Mouse (Mus musculus) hindbrain, embryonic 15.5 days (tissue): ENCODE results near the gene Tuba1c. TPM values are rescaled to one million over a fixed set of nuclear protein-coding genes. Genes with fewer than 3 reads are reported as not detected.

Experiments used
- ATAC-seq: fragments of 200-750 bp; cut with Nextera tagmentation; 2 replicates; pipeline ENCODE4 v1.8.0; 2017; ENCODE audit warnings: low read depth, moderate number of reproducible peaks, moderate TSS enrichment; ENCODE audit not compliant: low FRiP score
- H3K27ac ChIP-seq: fragments of 300-500 bp; sonication (generic); replicated peaks from 2 replicates; pipeline ENCODE4 v1.5.1; 2015; ENCODE audit warnings: mild to moderate bottlenecking, inconsistent platforms
- H3K27me3 ChIP-seq: fragments of 300-500 bp; sonication (generic); 2 replicates; pipeline ENCODE4 v1.6.1; 2015; ENCODE audit warnings: control low read depth, inconsistent platforms
- H3K36me3 ChIP-seq: fragments of 300-500 bp; sonication (generic); 2 replicates; pipeline ENCODE4 v1.6.1; 2015; ENCODE audit warnings: control low read depth, inconsistent platforms
- H3K4me1 ChIP-seq: fragments of 300-500 bp; sonication (generic); replicated peaks from 2 replicates; pipeline ENCODE4 v1.6.1; 2015; ENCODE audit warnings: control low read depth, inconsistent platforms
- H3K4me2 ChIP-seq: fragments of 300-500 bp; sonication (generic); 2 replicates; pipeline ENCODE4 v1.6.1; 2015; ENCODE audit warnings: moderate library complexity, mild to moderate bottlenecking, inconsistent platforms
- H3K4me3 ChIP-seq: fragments of 300-500 bp; sonication (generic); 2 replicates; pipeline ENCODE4 v1.5.1; 2015; ENCODE audit warnings: mild to moderate bottlenecking, inconsistent platforms
- H3K9ac ChIP-seq: fragments of 300-500 bp; sonication (generic); 2 replicates; pipeline ENCODE4 v1.6.1; 2015; ENCODE audit warnings: inconsistent platforms
- H3K9me3 ChIP-seq: fragments of 300-500 bp; sonication (generic); 2 replicates; pipeline ENCODE4 v1.6.1; 2016; ENCODE audit warnings: control low read depth, inconsistent platforms
- WGBS: fragments of 180-500 bp; shearing (Covaris S2); methylation state at CpG from one replicate; pipeline ENCODE4 v1.1.7; 2015; 5-methylcytosine and 5-hydroxymethylcytosine counted together
- polyA plus RNA-seq: library from polyadenylated mRNA; unstranded; fragments of >200 nt; fragmentation: Nextera tagmentation; extraction: Ambion mirVana; gene quantifications from 2 replicates; pipeline ENCODE4 v1.2.1, GENCODE M21; 2015

Gene Tuba1c
- 22.5 and 25.3 TPM in 2 replicates for polyA plus RNA-seq

DNA sequence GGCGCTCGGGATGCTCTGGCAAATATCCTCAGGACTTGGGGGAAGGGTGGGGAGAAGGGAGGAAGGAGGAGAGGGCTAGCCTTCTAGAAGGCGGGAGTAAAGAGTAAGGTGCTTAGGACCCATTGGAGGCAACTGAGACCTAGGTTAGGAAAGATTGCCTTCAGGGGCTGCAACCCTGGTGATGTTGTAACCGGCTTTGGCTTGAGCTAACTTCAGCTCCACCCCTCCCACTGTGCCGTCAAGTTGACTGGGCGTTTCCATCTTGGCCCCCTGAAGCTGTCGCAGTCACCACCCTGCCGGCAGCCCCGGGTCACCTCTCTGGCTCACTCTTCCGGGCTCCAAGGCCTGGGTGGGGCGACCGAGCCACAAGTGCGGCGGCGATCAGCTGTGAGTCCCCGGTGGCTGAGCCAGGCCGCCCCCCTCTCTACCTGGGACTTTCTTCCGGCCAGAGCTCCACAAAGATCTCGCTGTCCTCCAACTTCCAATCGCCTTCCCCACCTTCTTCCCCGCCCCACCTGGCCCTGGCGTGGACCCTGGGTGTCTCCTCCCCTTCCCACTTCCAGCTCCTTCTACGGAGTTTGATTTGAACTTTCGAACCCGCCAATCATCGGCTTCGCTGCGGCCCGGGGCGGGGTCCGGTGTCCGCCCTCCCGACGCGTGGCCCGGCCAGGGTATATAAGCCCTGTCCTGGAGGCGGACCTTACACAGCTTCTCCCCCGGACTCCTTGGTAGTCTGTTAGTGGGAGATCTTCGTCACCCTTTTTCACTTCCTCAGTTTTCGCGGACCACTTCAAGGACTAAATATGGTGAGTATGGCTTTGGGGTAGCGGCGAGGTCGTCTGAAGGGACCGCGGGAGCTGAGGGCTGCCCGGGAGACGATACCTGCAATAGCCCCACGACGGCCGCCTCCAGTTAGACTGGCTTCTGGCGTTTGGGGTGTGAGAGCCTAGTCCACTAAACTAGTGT, at the start of gene Tuba1c:
Gene Tuba1c (plus strand): TSS at position 273 of the 966 bp plus-strand sequence.
- peak within 1 kb of the TSS; percentile 42 for H3K4me3 ChIP-seq
- H3K27ac ChIP-seq = no peak within 1 kb of the TSS
- peak within 1 kb of the TSS; percentile 68 for H3K4me2 ChIP-seq
- peaks cover 21% of the 10 kb centered on the region; the same call in 1 of the 2 replicates for H3K27me3 ChIP-seq
- H3K4me1 ChIP-seq = peaks cover 14% of the 10 kb centered on the region
- H3K9me3 ChIP-seq = no peaks in the 10 kb centered on the region
- no peaks in the 10 kb centered on the region for H3K36me3 ChIP-seq
- H3K9ac ChIP-seq = peak within 1 kb of the TSS; percentile 29
- 1% methylated on average over 51 of the region's 52 CpGs for WGBS
- ATAC-seq = peak; percentile 71

DNA sequence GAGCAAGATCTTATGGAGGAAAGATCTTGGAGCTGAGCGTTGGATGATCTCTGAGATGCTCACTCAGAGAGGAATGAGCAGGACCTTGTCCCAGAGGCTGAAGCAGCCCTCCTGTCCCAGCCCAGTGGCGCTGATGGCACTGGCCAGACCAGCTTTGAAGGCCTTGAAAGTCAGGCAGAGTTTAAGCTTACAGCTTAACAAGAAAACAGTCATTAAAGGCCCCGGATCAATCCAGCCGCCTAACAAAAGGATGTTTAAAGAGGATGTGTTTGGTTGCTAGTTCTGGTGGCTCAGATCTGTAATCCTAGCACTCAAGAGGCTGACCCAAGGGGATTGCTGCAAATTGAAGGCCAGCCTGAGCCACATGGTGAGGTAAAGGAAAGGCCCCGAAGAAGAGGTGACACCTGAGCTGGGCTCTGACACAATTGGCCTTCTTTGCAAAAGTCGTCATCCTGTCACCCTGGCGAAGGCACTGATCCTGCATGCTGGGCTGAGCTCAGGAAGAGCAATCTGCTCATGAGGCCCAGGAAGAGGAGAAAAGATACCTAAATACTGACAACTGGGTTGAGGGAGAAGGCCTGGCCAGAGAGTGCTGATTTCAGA, 49.6 kb upstream of the Tuba1c start:
- Histone ChIP-seq H3K4me2 (no peak overlapping the region), H3K27ac (peak overlapping the region; percentile 55), H3K4me1 (peaks cover 55% of the 10 kb centered on the region), H3K9me3 (no peaks in the 10 kb centered on the region), H3K9ac (no peak overlapping the region), H3K27me3 (no peaks in the 10 kb centered on the region), H3K36me3 (no peaks in the 10 kb centered on the region), H3K4me3 (no peak overlapping the region)
- WGBS = 51% methylated on average over 7 of the region's 7 CpGs
- ATAC-seq = no peak

DNA sequence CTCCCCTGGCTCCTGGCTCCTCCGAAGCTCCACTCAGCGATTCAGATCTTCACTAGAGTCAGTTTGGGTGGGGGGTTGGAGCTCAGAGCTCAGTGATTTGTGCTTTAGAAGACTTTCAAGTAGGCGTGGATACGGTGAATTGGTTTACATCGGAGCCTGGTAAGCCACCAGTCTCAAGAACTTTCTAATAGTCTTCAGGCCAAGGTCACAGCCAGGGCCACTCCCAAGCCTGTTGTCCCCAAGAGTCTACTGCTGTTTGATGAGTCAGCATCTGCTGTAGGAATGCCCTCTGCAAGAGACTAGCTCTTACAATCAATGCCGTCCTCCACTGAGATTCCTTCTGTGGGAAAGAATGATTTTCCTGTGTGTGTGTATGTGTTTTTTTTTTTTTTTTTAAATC, 47.6 kb upstream of the Tuba1c start:
- Histone ChIP-seq H3K4me3 (no peak overlapping the region), H3K4me1 (peaks cover 58% of the 10 kb centered on the region), H3K27me3 (no peaks in the 10 kb centered on the region), H3K9ac (no peak overlapping the region), H3K9me3 (no peaks in the 10 kb centered on the region), H3K36me3 (no peaks in the 10 kb centered on the region), H3K27ac (peak overlapping the region; percentile 96), H3K4me2 (no peak overlapping the region; the same call in 1 of the 2 replicates)
- ATAC-seq = no peak
- WGBS = 65% methylated on average over 6 of the region's 6 CpGs

GRCm38 (mm10) chr15:98983431-98984081, 46.1 kb upstream of the Tuba1c start:
- peak overlapping the region; percentile 81 for H3K4me2 ChIP-seq
- H3K9me3 ChIP-seq = no peaks in the 10 kb centered on the region
- peak overlapping the region; percentile 43 for H3K4me3 ChIP-seq
- peak overlapping the region; percentile 96 for H3K27ac ChIP-seq
- H3K27me3 ChIP-seq = no peaks in the 10 kb centered on the region
- H3K9ac ChIP-seq = peak overlapping the region; percentile 70
- peaks cover 58% of the 10 kb centered on the region for H3K4me1 ChIP-seq
- ATAC-seq = peak; percentile 70
- WGBS = 7% methylated on average over 16 of the region's 16 CpGs
- H3K36me3 ChIP-seq = no peaks in the 10 kb centered on the region

DNA sequence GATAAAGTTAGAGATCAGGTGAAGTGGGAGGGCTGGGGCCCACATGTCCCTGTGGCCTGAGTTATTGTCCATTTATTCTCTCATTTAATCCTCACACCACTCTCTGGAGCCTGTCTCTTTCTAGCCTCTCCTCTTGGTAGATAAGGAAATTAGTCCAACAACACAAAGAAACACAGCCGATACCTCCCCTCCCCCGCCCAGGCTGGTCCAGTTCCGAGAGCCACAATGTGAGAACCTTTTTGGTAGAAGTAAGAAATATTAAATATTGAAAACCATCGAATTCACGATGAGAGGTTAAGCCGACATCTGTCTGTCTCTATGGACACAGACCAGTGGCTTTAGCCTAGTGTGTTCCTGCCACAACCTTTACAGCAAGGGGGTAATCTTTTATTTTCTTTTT, 45.0 kb upstream of the Tuba1c start:
- WGBS = 7% methylated on average over 6 of the region's 6 CpGs
- H3K36me3 ChIP-seq = no peaks in the 10 kb centered on the region
- H3K4me1 ChIP-seq = peaks cover 62% of the 10 kb centered on the region
- peak overlapping the region; percentile 96 for H3K27ac ChIP-seq
- peak overlapping the region; percentile 81 for H3K4me2 ChIP-seq
- no peaks in the 10 kb centered on the region for H3K9me3 ChIP-seq
- peak overlapping the region; percentile 70 for H3K9ac ChIP-seq
- no peak for ATAC-seq
- peak overlapping the region; percentile 43 for H3K4me3 ChIP-seq
- H3K27me3 ChIP-seq = no peaks in the 10 kb centered on the region

- H3K36me3 ChIP-seq = no peaks in the 10 kb centered on the region
These were observed 44.3 kb upstream of the Tuba1c start for GRCm38 (mm10) chr15:98985240-98985981.

DNA sequence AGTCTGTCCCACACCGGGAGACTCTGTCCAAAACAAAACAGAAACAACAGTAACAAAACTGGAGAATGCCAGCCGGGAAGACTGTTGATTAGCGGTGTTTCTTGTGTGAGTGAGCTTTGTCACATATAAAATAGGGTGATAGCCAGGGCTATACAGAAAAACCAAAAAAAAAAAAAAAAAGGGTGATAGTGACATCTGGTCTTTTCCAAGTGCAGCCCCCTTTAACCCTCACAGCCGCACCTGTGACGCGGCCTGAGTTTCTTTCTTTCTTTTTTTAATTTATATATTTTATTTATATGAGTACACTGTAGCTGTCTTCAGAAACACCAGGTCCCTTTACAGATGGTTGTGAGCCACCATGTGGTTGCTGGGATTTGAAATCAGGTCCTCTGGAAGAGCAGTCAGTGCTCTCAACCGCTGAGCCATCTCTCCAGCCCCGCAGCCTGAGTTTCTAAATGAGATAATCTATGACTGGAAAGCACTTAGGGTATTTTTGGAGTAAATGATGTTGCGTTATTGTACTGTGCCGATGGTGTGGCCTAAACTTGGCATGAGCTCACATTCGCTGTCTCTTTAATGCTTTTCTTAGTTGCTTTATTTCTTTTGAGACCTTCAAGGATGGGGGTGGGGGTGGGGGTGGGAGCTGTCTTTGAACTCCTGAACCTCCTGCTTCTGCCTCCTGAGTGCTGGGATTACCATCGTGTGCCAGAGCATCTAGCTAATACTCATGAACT, 43.5 kb upstream of the Tuba1c start:
- peak overlapping the region; percentile 81 for H3K4me2 ChIP-seq
- peak overlapping the region; percentile 43 for H3K4me3 ChIP-seq
- no peaks in the 10 kb centered on the region for H3K36me3 ChIP-seq
- H3K4me1 ChIP-seq = peaks cover 69% of the 10 kb centered on the region
- ATAC-seq = no peak
- H3K27ac ChIP-seq = peak overlapping the region; percentile 96
- no peaks in the 10 kb centered on the region for H3K9me3 ChIP-seq
- WGBS = 6% methylated on average over 12 of the region's 12 CpGs
- H3K9ac ChIP-seq = peak overlapping the region; percentile 70
- H3K27me3 ChIP-seq = no peaks in the 10 kb centered on the region

More at GRCm38 (mm10) chr15:98985240-98985981, 44.3 kb upstream of the Tuba1c start:
- H3K4me3 ChIP-seq = peak overlapping the region; percentile 43
- peak; percentile 73 for ATAC-seq
- no peaks in the 10 kb centered on the region for H3K9me3 ChIP-seq
- H3K4me1 ChIP-seq = peaks cover 62% of the 10 kb centered on the region
- WGBS = under 1% methylated on average over 29 of the region's 29 CpGs
- H3K27ac ChIP-seq = peak overlapping the region; percentile 96
- H3K27me3 ChIP-seq = no peaks in the 10 kb centered on the region
- peak overlapping the region; percentile 70 for H3K9ac ChIP-seq
- H3K4me2 ChIP-seq = peak overlapping the region; percentile 81

DNA sequence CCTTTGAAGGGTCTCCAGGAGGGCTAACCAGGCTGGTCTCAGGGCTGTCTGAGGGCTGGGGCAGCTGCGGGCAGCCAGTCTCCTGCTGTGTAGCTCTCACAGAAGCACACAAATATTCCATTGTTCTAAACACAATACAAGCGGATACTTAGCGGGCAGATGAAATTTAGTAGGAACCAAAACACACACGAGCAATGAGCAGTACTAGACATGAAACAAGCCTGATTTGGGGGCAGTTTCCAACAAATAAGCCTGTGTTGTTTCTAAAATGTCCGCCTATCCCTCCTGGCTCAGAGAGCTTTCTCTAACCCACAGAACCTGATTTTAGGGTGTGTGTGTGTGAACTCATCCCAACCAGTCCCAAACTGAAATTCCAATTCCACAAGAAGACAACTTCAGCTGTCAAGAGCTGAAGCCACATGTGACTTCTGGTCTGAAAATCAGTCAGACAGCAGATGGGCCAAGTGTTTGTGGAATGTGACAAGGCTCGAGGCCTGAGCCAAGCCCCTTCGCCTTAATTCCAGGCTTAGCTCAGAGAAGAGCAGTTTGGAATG, 42.5 kb upstream of the Tuba1c start:
- ATAC-seq = no peak

DNA sequence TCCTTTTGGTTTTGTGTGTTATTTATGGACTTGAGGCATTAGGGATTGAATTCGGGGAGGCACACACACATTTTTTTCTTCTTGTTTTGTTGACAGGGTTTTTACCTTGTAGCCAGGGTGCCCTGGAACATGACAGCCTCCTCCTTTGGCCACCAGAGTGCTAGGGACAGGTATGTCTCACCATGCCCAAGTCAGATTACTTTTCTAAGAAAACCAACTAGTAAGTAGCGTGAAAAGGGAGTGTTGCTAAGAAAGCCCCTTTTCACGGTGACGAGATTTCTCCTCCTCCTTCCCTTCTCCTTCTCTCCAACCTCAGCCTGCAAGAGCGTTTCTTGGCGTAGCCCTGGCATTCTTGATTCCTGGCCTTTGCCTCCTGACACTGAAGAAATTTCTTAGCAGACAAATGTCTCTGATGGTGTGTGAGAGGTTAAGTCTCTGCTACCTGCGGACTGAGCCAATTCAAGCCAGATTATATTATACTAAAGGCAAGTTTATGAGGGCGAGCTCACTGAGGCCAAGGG, 42.0 kb upstream of the Tuba1c start:
- 16% methylated on average over 8 of the region's 8 CpGs for WGBS
- no peak for ATAC-seq
- H3K9me3 ChIP-seq = no peaks in the 10 kb centered on the region

More for the DNA sequence above, 42.5 kb upstream of the Tuba1c start:
- H3K4me1 ChIP-seq = peaks cover 72% of the 10 kb centered on the region
- H3K27me3 ChIP-seq = no peaks in the 10 kb centered on the region
- no peaks in the 10 kb centered on the region for H3K9me3 ChIP-seq
- peak overlapping the region; percentile 70 for H3K9ac ChIP-seq
- H3K4me3 ChIP-seq = peak overlapping the region; percentile 43
- H3K36me3 ChIP-seq = no peaks in the 10 kb centered on the region
- peak overlapping the region; percentile 81 for H3K4me2 ChIP-seq
- WGBS = 4% methylated on average over 7 of the region's 7 CpGs
- peak overlapping the region; percentile 96 for H3K27ac ChIP-seq

DNA sequence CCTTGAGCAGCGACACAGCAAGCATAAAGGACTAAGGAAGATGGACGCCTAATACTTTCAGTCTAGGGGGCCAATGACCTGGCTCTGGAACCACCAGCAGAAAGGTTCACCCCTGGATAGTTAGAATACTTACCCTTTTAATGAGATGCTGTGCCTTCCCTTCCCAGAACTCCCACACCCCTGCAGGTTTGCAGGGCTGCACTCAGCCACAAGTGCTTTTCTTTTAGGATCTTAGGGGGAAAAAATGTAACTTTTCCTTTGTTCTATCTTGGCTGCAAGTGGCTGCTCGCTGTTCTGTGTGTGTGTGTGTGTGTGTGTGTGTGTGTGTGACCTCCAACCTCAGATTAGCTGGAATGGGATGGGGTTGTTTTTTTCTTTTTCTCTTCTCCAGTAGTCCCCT, 40.9 kb upstream of the Tuba1c start:
- Histone ChIP-seq H3K4me1 (peaks cover 70% of the 10 kb centered on the region), H3K36me3 (no peaks in the 10 kb centered on the region), H3K9ac (peak overlapping the region; percentile 70; the same call in 1 of the 2 replicates), H3K4me3 (no peak overlapping the region), H3K27ac (peak overlapping the region; percentile 96), H3K4me2 (peak overlapping the region; percentile 81), H3K27me3 (no peaks in the 10 kb centered on the region), H3K9me3 (no peaks in the 10 kb centered on the region)
- WGBS = 55% methylated on average over 3 of the region's 3 CpGs
- no peak for ATAC-seq

More for the DNA sequence above, 42.0 kb upstream of the Tuba1c start:
- peak overlapping the region; percentile 43 for H3K4me3 ChIP-seq
- peak overlapping the region; percentile 70 for H3K9ac ChIP-seq
- peak overlapping the region; percentile 96 for H3K27ac ChIP-seq
- H3K36me3 ChIP-seq = no peaks in the 10 kb centered on the region
- no peaks in the 10 kb centered on the region for H3K27me3 ChIP-seq
- H3K4me1 ChIP-seq = peaks cover 71% of the 10 kb centered on the region
- H3K4me2 ChIP-seq = peak overlapping the region; percentile 81
